Mouse (Mus musculus): ENCODE measurements around the gene Aagab. TPM values are rescaled to one million over a fixed set of nuclear protein-coding genes. Genes with fewer than 3 reads are reported as not detected.

Gene Aagab
- polyA plus RNA-seq, 1 experiment from 2014 or later: 20.9 TPM

DNA sequence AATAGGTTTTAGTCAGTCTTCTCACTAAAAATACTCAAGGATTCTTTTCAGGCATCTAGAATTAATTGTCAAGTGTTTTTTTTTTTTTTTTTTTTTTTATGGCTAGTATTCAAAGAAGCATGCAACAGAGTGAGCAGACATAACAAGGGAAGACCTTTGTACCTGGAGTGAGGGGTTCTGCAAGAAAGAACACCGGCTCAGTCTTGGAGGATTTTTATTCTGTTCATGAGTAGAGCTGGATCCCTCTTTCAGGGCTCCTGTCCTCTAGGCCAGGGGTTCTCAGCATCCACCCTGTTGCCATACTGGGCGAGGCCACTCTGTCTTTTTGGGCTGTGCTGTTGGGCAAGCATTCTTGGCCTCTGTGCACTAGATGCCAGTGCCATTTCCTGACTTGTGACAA, 7.3 kb downstream of the Aagab start:
- WGBS (ENCODE audit: insufficient replicate concordance): 92% methylated on average over 2 of the region's 2 CpGs
- H3K4me1 ChIP-seq (ENCODE audit: control insufficient read depth, insufficient read depth, low read length): peaks cover 33% of the 10 kb centered on the region
- ATAC-seq (replicated peaks; ENCODE audit: insufficient number of reproducible peaks, low FRiP score, low TSS enrichment): no peak

DNA sequence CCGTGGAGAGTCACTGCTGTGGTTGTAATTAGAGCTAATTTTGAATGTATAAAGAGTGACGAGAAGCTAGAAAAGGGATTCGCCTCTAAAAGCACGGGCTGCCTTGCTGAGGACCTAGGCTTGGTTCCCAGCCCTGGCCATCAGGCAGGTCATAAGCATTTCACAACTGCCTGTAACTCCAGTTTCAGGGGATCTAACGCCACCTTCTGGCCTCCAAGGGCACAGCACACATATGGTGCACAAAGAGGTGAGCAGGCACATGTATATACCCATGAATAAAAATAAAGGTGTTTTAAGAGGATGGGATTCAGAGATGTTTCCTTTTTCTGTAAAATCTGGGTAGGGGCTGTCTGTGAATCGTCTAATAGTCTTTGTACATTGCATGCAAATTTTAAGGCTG, 7.8 kb downstream of the Aagab start:
- Histone ChIP-seq H3K9ac (ENCODE audit: low read depth, low read length) (no peak overlapping the region), H3K4me1 (ENCODE audit: control insufficient read depth, insufficient read depth, low read length) (peaks cover 33% of the 10 kb centered on the region), H3K9me3 (replicated peaks; ENCODE audit: control insufficient read depth, low read length) (no peaks in the 10 kb centered on the region), H3K4me3 (ENCODE audit: low read depth, low read length) (no peak overlapping the region), H3K27ac (ENCODE audit: low read depth, low read length) (no peak overlapping the region), H3K36me3 (ENCODE audit: control insufficient read depth, insufficient read depth, low read length) (no peaks in the 10 kb centered on the region), H3K27me3 (ENCODE audit: control insufficient read depth, insufficient read depth, low read length) (no peaks in the 10 kb centered on the region), H3K4me2 (no peak overlapping the region)
- 90% methylated on average over 6 of the region's 6 CpGs for WGBS (ENCODE audit: insufficient replicate concordance)
- ATAC-seq (replicated peaks; ENCODE audit: insufficient number of reproducible peaks, low FRiP score, low TSS enrichment): no peak

More for the DNA sequence above, 7.3 kb downstream of the Aagab start:
- no peak overlapping the region for H3K4me2 ChIP-seq
- H3K9me3 ChIP-seq (replicated peaks; ENCODE audit: control insufficient read depth, low read length): no peaks in the 10 kb centered on the region
- no peak overlapping the region for H3K9ac ChIP-seq (ENCODE audit: low read depth, low read length)
- no peaks in the 10 kb centered on the region for H3K36me3 ChIP-seq (ENCODE audit: control insufficient read depth, insufficient read depth, low read length)
- no peaks in the 10 kb centered on the region for H3K27me3 ChIP-seq (ENCODE audit: control insufficient read depth, insufficient read depth, low read length)
- H3K27ac ChIP-seq (ENCODE audit: low read depth, low read length): no peak overlapping the region
- no peak overlapping the region for H3K4me3 ChIP-seq (ENCODE audit: low read depth, low read length)

DNA sequence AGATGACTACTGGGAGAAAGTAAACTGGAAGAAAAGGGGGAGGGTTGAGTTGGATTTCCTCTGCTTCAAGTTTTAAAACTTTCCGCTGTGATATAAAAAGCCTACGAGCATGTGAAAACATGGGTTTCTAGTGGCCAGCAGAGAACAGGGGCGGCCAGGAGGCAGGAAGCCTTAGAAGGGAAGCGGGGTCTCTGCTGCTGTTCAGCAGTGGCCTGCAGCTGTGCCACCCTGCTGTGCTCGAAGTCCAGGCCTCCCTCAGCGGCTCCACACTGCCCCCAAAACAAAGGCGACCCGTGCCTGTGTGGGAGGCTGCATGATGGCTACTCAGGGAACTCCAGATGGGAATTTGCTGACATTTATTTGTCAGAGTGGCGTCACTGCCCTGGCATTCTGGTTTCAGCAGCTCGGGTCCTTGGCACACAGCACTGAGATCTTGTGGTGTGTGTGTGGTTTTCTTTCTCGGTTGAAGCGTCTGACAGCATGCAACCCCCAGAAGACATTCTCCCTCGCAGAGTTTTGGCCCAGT, 8.4 kb downstream of the Aagab start:
- Histone ChIP-seq H3K4me1 (ENCODE audit: control insufficient read depth, insufficient read depth, low read length) (peaks cover 28% of the 10 kb centered on the region), H3K36me3 (ENCODE audit: control insufficient read depth, insufficient read depth, low read length) (no peaks in the 10 kb centered on the region), H3K9me3 (replicated peaks; ENCODE audit: control insufficient read depth, low read length) (no peaks in the 10 kb centered on the region), H3K4me2 (peak overlapping the region; percentile 4; the same call in 1 of the 2 replicates), H3K9ac (ENCODE audit: low read depth, low read length) (0 out of 2 replicates have a peak overlapping the region, but pooled peaks have one; percentile 12), H3K27me3 (ENCODE audit: control insufficient read depth, insufficient read depth, low read length) (no peaks in the 10 kb centered on the region), H3K4me3 (ENCODE audit: low read depth, low read length) (no peak overlapping the region), H3K27ac (ENCODE audit: low read depth, low read length) (no peak overlapping the region)
- 33% methylated on average over 13 of the region's 13 CpGs for WGBS (ENCODE audit: insufficient replicate concordance)
- no peak for ATAC-seq (replicated peaks; ENCODE audit: insufficient number of reproducible peaks, low FRiP score, low TSS enrichment)

DNA sequence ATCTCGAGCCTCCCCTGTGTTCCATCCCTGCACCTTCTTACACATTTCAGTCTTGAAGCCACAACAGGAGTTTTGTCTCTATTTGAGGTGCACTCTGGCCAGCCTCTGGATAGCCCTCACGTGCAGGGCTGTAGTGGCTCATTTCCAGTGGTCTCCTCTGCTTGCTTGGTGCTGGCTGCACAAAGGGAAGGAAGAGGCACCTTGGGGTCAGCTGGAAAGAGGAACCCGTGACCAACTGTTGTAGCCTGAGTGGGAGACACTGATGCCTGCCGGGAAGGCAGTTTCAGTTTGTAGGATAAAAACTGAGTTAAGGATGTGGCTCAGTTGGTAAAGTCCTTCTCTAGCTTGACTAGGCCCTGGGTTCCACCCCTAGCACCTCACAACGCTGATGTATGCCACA, 9.5 kb downstream of the Aagab start:
- H3K36me3 ChIP-seq (ENCODE audit: control insufficient read depth, insufficient read depth, low read length): 0 out of 2 replicates have a peak, but pooled peaks cover 4% of the 10 kb centered on the region
- 65% methylated on average over 5 of the region's 5 CpGs for WGBS (ENCODE audit: insufficient replicate concordance)
- H3K9ac ChIP-seq (ENCODE audit: low read depth, low read length): no peak overlapping the region
- H3K9me3 ChIP-seq (replicated peaks; ENCODE audit: control insufficient read depth, low read length): no peaks in the 10 kb centered on the region
- no peak overlapping the region for H3K27ac ChIP-seq (ENCODE audit: low read depth, low read length)
- ATAC-seq (replicated peaks; ENCODE audit: insufficient number of reproducible peaks, low FRiP score, low TSS enrichment): no peak
- H3K4me1 ChIP-seq (ENCODE audit: control insufficient read depth, insufficient read depth, low read length): peaks cover 28% of the 10 kb centered on the region
- H3K4me3 ChIP-seq (ENCODE audit: low read depth, low read length): no peak overlapping the region
- H3K4me2 ChIP-seq: no peak overlapping the region
- no peaks in the 10 kb centered on the region for H3K27me3 ChIP-seq (ENCODE audit: control insufficient read depth, insufficient read depth, low read length)

DNA sequence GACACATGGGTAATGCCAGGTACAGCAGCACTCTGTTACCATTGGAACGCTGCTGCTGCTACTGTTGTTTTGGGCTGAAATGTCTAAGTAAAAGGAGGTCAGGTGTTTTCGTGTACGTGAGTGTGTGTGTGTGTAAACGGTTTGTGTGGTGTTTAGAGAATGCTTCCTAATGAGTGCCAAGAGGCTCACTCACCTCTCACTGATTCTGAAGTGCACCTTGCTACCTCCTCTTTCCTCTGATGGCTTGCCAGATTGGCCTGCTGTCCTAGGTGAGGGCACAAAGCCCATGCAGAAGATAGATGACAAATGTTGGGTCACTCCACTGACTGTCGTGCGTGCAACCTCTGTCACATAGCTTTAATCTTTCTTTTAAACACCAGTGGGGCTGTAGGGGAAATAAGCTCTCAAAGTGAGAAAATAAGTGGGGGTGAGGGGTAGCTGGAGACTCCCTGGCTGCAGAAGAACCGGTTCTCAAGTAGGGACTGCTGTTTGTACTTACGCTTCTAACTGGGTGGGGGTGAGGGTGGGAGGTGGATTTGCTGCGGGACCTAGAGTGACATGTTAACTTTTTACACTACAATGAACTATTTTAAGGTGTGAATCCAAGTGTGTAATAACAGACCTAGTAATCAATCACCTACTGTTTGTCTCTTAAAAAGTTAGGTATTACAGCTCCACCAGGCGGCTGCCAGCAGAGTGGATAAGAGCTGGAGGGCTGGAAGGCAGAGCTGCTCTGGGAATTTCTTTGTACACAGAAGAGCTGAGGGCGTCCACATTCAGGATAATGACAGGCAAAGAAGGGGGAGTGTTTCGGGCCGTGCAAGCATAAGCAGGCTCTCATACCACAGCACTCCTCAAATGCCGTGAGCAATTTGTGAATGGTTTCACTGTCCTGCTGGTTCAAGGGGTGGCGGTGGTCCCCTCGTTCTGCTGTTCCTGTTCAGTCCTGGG, 10.4 kb downstream of the Aagab start:
- no peaks in the 10 kb centered on the region for H3K9me3 ChIP-seq (replicated peaks; ENCODE audit: control insufficient read depth, low read length)
- no peak overlapping the region for H3K4me3 ChIP-seq (ENCODE audit: low read depth, low read length)
- 65% methylated on average over 16 of the region's 16 CpGs for WGBS (ENCODE audit: insufficient replicate concordance)
- peak overlapping the region; percentile 46; the same call in 1 of the 2 replicates for H3K27ac ChIP-seq (ENCODE audit: low read depth, low read length)
- peaks cover 28% of the 10 kb centered on the region for H3K4me1 ChIP-seq (ENCODE audit: control insufficient read depth, insufficient read depth, low read length)
- ATAC-seq (replicated peaks; ENCODE audit: insufficient number of reproducible peaks, low FRiP score, low TSS enrichment): no peak
- H3K27me3 ChIP-seq (ENCODE audit: control insufficient read depth, insufficient read depth, low read length): no peaks in the 10 kb centered on the region
- H3K36me3 ChIP-seq (ENCODE audit: control insufficient read depth, insufficient read depth, low read length): peaks cover 10% of the 10 kb centered on the region
- no peak overlapping the region for H3K4me2 ChIP-seq
- no peak overlapping the region for H3K9ac ChIP-seq (ENCODE audit: low read depth, low read length)

DNA sequence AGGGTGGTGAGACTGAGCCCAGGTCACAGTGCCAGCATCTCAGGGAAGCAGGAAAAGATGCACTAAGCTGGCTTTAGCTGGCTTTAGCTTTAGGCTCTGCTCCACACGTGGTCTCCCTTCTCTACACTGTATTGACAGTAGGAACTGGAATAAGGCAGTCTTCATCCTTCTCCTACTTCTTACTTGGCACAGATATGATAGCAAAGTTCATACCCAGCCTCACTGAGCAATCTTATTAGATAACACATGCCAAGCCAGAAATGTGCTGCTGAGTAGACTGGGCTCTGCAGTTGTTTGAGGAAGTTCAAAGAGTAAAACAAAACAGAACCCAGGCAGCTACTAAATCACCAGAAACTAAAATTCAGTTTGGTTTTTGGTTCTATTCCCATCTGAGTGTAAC, 11.1 kb downstream of the Aagab start:
- Histone ChIP-seq H3K27ac (ENCODE audit: low read depth, low read length) (peak overlapping the region; percentile 46; the same call in 1 of the 2 replicates), H3K4me3 (ENCODE audit: low read depth, low read length) (no peak overlapping the region), H3K4me1 (ENCODE audit: control insufficient read depth, insufficient read depth, low read length) (peaks cover 28% of the 10 kb centered on the region), H3K36me3 (ENCODE audit: control insufficient read depth, insufficient read depth, low read length) (peaks cover 10% of the 10 kb centered on the region), H3K4me2 (no peak overlapping the region), H3K9me3 (replicated peaks; ENCODE audit: control insufficient read depth, low read length) (no peaks in the 10 kb centered on the region), H3K9ac (ENCODE audit: low read depth, low read length) (no peak overlapping the region), H3K27me3 (ENCODE audit: control insufficient read depth, insufficient read depth, low read length) (no peaks in the 10 kb centered on the region)
- no peak for ATAC-seq (replicated peaks; ENCODE audit: insufficient number of reproducible peaks, low FRiP score, low TSS enrichment)
- WGBS (ENCODE audit: insufficient replicate concordance): 50% methylated on average over 1 of the region's 1 CpGs

DNA sequence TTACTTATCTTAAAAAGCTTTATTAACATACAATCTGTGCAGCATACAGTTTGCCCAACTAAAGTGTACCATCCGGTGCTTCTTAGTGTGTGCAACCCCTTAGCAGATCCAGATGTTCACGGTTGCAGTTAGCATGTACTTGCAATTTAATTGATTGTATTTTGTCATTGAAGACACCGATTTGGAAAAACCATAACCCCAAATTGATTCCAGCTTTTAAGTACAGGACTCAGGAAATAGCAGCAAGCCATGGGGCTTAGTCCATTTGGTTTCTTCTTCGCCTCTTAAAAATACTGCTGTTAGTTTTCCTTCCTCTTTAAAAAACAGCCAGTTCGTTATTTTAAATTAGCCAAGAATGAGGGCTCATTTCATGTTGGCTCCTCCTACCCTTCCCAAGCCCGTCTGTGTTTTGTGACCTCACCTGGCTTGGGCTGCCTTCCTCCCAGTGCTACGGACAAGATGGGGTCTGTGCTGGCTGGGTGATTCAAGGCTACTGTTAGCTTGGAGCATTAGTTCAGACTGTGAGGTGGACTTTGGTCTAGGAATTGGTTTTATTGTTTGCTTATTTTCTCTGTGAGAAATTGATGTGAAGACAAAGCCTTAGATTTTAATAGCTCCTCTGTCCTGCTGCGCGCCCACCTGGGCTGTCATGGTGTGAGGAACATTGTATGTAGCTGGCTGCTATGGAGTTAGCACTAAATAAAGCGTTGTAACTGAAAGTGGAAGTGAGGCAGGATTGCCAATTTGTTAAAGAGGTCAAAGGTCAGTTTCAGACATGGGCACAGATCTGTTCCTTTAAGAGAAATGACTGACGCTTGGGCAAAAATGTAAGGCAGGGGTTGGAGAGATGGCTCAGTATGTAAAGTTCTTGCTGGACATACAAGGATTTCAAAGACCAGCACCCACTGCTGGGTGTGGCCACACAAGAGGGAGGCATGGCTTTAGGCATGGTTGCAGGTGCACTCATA, 11.8 kb downstream of the Aagab start:
- no peak overlapping the region for H3K4me3 ChIP-seq (ENCODE audit: low read depth, low read length)
- H3K4me2 ChIP-seq: no peak overlapping the region
- 86% methylated on average over 11 of the region's 11 CpGs for WGBS (ENCODE audit: insufficient replicate concordance)
- no peaks in the 10 kb centered on the region for H3K27me3 ChIP-seq (ENCODE audit: control insufficient read depth, insufficient read depth, low read length)
- H3K36me3 ChIP-seq (ENCODE audit: control insufficient read depth, insufficient read depth, low read length): peaks cover 10% of the 10 kb centered on the region
- H3K9ac ChIP-seq (ENCODE audit: low read depth, low read length): no peak overlapping the region
- ATAC-seq (replicated peaks; ENCODE audit: insufficient number of reproducible peaks, low FRiP score, low TSS enrichment): no peak
- no peaks in the 10 kb centered on the region for H3K9me3 ChIP-seq (replicated peaks; ENCODE audit: control insufficient read depth, low read length)
- H3K4me1 ChIP-seq (ENCODE audit: control insufficient read depth, insufficient read depth, low read length): peaks cover 28% of the 10 kb centered on the region
- H3K27ac ChIP-seq (ENCODE audit: low read depth, low read length): no peak overlapping the region

DNA sequence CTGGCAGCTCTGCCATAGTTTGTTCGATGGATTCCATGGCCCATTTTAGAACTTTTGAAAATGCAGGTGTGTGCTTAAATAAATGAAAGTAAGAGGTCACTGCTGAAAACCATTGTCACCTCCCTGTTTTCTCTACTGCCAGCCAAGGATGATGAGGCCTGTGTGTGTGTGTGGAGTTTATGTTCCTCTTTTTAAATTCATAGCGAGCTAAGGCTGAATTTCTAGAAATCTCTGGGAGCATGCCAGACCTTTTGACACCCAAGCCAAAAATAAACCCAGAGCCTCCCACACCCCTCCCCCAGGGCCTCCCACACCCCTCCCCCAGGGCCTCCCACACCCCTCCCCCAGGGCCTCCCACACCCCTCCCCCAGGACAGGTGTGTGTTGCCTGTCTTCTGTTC, 15.5 kb downstream of the Aagab start:
- WGBS (ENCODE audit: insufficient replicate concordance): 95% methylated on average over 2 of the region's 2 CpGs
- Histone ChIP-seq H3K4me1 (ENCODE audit: control insufficient read depth, insufficient read depth, low read length) (peaks cover 7% of the 10 kb centered on the region), H3K4me3 (ENCODE audit: low read depth, low read length) (no peak overlapping the region), H3K36me3 (ENCODE audit: control insufficient read depth, insufficient read depth, low read length) (peaks cover 13% of the 10 kb centered on the region), H3K4me2 (no peak overlapping the region), H3K27ac (ENCODE audit: low read depth, low read length) (no peak overlapping the region), H3K9ac (ENCODE audit: low read depth, low read length) (no peak overlapping the region), H3K27me3 (ENCODE audit: control insufficient read depth, insufficient read depth, low read length) (no peaks in the 10 kb centered on the region), H3K9me3 (replicated peaks; ENCODE audit: control insufficient read depth, low read length) (no peaks in the 10 kb centered on the region)
- no peak for ATAC-seq (replicated peaks; ENCODE audit: insufficient number of reproducible peaks, low FRiP score, low TSS enrichment)
